Mouse (Mus musculus) left cerebral cortex, adult 9 months (tissue): Measurements from ENCODE around the gene Gm49405.

Source experiments
- DNase-seq, 2 experiments: peaks; one replicate each; pipeline ENCODE4 v3.0.0; 2022; ENCODE audit warnings: low spot score in 2 of 2

Gm49405 gene

DNA sequence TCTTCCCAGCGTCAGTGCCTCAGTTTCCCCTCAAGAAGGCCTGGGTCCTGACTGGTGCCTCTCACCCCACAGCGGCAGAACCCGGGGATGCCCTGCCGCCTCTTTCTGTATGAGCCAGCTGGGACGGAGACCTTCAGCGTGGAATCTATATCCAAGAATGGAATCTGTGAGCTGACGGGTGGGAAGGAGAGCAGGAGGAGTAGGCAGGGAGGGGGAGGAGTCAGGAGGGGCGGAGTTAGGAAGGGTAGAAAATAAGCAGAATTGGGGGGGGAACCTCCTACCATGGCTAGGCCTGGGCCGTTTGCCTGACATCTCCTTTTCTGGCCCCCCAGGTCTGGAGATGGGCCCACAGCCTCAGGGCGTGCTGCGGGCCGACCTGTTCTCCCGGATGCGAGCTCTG lies 12.4 kb upstream of the Gm49405 start:
- no peak for DNase-seq

DNA sequence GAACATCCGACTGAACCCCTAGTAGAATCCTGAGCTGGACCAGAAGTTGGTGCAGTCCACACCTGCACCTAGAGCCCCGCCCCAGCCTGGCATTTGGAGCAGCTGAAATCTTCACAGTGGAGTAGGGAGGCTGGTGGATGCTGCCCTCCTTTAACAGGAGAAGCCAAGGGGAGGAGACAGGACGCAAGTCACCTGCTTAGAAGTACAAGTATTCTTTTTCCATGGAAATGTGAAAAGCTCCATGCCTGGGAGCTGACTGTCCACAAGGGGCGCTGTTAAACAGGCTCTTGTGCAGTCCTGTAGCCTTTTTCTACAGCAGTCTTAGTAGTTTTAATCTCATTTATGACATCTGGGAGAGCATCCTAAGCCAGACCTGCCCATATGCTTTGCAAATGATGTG lies 11.7 kb upstream of the Gm49405 start:
- DNase-seq: no peak

DNA sequence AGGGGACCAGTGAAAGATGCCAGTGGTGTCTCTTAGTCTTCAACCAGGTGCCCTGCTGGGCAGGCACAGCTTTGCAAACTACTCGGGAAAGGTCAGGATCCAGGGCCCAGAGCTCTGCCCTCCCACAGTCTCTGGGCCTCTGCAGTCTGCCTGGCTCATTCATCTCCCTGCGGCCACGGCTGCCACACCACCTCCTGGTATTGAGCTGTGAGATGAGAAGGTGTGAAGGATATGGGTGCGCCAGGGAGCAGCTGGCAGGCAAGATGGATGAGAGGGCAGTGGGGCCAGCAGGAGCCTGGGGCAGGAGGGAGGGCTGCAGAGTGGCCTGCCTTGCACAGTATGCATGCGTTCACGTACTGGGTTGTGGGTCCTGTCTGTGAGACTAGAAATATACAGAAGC lies 9.6 kb upstream of the Gm49405 start:
- DNase-seq: no peak

DNA sequence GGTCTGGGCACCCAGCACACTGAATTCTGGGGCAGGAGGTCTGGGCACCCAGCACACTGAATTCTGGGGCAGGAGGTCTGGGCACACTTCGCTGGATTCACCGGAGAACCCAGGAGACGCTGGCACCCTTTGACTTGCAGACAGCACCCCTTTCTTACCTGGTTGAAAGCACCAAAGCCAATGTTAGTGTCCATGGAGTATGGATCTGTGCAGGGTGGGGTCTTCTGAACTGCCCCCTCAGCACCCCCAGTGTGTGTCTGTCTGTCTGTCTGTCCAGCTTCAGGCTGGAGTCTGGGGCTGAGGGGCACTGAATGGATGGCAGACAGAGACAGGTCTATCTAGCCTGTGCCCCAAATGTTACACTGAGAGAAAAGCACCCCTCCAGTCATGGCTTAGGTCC lies 8.9 kb upstream of the Gm49405 start:
- DNase-seq: no peak

DNA sequence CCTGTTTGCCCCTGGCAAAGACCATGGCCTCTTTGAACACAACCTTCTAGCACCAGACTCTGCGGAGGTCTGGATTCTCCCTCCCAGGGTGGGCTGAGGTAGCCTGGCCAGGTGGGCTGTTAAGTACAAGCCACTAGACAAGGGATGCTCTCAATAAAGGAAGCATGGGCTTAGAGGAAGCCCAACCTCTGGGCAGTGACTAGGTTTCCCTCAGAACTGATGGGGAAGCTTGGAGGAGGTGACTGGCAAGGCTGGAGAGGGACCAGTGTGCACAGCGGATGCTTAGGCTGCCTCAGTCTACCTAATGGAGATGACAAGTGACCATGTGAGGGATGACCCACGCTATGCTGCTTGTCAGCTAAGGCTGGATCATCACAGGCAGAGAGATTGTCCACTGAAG lies 8.5 kb upstream of the Gm49405 start:
- no peak for DNase-seq

DNA sequence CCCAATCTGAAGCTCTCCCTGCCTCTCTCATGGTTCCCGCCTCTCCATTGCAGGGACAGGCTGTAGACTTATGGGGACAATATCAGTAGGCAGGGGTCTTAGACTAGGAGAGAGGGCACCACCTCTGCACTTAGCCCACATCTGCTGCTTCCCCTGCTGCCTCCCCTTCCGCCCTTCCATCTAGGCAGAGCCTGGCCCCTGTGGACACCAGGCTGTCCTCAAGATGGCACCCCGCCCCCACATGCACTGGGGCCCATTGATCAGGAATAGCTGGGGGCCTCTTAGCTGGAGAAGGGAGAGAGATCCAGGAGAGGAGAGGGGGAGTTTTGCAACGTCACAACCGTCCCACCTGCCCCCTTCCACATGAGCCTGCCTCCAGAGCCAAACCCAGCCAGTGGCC lies 8.0 kb upstream of the Gm49405 start, which contains the start of gene Tbx10:
TSS of gene Tbx10 (plus strand) at position 337 of the 400 bp plus-strand sequence.
- DNase-seq: no peak

DNA sequence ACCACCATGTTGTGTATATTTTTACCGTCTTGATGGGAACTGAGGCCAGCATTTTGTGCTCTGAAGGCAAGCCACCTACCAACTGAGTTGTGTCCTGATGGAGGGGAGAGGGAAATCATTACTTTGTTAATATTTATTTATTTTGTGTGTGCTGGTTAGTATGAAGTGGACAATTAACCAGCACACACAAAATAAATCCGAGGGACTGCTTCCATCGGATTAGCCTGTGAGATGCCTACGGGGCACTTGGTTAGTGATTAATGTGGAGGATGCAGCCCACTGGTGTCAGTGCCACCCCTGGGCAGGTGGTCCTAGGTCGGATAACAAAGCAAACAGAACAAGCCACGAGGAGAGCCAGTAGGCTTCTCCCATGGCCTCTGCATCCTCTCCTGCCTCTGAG lies 5.5 kb upstream of the Gm49405 start:
- DNase-seq: no peak

DNA sequence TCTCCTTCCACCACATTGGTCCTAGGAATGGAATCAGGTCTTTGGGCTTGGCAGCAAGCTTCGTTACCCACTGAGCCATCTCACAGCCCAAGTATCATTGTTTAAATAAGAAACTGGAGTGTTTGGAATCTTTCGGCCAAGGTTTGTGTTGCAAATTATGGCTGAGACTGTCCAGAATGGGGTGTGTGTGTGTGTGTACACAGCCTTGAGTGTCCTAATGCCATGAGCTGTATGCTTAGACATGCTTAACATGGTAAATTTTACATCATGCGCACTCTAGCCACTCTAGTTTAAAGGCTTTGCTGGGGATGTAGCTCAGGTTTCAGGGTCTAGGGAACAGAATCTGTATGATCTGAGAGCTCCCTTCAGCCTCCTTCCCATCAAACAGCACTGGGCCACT lies 4.9 kb upstream of the Gm49405 start:
- no peak for DNase-seq

DNA sequence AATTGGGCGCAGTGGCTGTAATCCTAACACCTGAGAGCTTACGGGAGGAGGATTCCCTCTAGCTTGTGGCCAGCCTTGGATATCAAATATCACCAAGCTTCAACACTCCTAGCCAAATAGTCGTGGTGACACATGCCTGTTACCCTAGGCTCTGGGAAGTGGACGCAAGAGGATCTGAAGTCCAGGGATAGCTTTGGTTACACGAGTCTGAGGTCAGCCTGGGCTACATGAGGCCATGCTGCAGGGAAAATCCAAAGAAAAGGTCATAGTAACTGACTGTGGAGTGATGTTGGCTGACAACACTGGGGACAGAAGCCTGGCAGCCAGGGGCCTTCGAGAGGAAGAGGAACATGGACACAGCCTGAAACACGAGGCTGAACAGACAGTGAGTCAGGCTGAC lies 4.3 kb upstream of the Gm49405 start:
- no peak for DNase-seq

DNA sequence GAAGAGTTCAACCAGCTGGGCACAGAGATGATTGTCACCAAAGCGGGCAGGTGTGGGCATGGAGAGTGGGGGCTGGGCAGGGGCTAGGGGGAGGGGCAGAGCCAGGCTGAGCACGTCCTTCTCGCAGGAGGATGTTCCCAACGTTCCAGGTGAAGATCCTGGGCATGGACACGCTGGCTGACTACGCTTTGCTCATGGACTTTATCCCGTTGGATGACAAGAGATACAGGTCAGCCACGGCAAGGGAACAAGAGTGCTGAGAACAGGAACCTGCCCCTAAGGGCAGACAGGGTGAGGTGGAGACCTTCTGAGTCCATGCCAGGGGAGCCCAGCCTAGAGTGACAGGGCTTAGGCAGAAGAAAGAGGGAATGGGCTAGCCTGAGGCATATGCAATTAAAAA lies 3.7 kb upstream of the Gm49405 start:
- no peak for DNase-seq

DNA sequence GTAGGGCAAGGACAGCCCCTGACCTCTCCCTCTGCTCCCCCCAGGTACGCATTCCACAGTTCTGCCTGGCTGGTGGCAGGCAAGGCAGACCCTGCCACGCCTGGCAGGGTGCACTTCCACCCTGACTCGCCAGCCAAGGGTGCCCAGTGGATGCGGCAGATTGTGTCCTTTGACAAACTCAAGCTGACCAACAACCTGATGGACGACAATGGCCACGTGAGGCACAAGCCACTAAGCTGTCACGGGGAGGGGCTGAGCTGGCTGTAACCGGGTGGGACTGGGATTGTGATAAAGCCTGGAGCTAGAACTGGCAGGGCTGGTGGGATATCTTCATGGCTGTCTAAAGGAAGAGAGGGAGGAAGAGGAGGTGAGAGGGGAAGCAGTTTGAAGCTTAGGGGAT lies 3.2 kb upstream of the Gm49405 start:
- no peak for DNase-seq

DNA sequence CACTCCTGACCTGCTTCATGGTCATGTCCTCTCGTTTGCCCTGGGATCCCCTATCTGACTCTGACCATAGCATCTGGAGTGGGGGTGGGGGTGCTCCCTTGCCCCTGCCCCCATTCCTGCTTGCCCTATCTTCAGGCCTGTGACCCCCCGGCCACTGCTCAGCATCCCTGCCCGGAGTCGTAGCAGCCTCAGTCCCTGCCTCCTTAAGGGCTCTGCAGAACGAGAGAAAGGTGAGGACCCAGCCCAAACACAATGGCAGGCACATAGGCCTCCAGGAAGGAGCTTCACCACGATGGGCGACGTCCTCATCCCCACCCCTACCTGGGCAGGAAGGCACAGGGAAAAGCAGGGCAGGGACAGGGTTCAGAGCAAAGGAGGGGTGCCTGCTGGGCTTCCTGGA lies 2.1 kb upstream of the Gm49405 start:
- DNase-seq: no peak

DNA sequence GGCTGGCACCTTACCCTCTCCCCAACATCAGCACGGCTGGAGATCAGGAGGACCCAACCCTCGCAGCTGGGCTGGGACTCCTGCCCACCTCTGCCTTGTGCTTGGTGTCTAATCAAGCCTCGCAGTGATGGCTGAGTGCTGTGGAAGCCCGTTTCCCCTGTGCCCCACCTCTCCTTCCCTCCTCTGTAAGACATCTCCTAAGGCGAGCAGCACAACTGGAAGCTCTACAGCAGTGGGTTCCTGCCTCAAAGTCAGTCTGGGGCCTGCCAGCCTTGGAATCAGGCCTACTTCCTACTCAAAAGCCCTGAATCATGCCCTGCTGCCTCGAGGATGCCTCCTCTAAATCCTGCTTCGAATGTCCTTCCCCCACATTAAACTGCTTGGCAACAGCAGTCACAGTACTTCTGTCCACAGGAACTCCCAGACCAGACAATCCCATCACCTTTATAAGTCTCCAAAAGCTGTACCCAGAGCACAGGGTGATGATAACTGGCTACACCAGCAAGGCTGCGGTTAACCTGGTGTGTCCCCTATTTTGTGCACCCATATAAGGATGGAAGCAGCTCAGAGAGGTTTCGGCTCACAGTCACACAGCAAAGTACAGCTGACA lies 1.2 kb upstream of the Gm49405 start:
- no peak for DNase-seq

DNA sequence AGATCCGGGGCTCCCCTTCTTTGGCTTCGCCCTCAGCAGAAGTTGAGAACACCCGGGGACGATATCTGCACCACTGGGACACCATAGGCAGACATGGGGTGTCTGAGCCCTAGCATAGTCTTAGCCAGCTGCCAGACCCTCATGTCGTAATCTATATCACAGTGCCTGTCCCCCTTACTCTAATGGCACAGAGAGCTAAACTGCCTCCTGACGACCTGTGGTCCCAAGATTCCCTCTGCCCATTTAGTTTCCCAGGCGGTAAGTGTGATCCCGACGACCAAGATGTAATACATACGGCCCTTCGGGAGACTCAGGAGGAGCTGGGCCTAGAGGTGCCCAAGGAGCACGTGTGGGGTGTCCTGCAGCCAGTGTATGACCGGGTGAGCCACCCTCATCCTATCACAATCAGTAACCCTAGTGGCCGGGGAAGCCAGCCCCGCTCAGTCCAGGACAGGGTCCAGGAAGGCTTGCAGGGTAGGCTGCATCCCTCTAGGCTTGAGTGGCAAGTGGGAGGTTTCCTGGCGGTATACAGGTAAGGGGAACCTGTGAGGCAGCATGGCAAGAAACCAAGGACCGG lies 611 bp downstream of the Gm49405 start:
- DNase-seq: no peak

DNA sequence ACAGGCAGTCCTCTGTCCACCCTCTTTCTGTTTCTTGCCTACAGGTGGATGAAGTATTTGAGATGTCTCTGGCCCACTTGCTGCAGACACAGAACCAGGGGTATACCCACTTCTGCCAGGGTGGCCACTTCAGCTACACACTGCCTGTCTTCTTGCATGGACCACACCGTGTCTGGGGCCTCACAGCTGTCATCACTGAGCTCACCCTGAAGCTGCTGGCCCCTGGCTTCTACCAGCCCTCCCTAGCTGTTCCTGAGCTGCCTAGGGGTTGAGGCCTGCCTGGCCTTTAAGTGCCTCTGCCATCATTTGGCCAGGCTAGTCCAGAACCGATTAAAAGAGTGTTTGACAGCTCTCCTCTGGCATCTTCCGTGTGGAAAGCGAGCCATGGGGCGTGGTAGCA lies 1.3 kb downstream of the Gm49405 start:
- no peak for DNase-seq

DNA sequence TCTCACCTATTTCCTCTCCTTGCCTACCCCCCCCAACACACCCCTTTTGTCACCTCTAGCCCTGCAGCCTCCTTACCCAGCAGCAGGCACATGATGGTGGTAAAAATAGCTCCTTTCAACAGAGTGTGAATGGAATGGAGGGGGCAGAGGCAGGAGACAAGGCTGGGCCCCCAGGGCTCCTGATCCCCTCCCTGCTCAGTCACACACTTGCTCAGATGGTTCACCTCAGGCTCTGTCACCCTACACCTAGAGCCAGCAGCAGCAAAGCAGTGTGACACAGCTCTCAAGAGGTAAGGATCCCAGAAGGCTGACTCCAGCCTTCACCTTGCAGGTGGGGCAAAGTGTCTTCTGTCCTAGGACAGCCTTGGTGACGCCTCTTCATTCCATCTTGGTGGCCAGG lies 2.7 kb downstream of the Gm49405 start, which contains the start of gene Doc2g:
TSS of gene Doc2g (plus strand) at position 202 of the 400 bp plus-strand sequence.
- no peak for DNase-seq

DNA sequence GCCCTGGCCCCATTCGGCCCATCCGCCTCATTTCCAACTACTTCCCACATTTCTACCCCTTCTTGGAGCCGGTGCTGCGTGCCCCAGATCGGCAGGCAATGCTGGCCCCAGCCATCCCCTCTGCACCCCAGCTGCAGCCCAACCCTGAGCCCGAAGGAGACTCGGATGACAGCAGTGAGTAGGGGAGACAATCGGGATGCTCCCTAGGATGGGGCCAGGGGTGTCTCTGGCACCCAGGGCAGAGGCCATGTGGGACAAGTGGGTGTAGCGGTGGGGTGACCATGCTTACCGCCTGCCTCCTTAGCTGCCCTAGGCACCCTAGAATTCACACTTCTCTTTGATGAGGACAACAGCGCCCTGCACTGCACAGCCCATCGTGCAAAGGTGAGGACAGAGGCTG lies 3.2 kb downstream of the Gm49405 start:
- no peak for DNase-seq

DNA sequence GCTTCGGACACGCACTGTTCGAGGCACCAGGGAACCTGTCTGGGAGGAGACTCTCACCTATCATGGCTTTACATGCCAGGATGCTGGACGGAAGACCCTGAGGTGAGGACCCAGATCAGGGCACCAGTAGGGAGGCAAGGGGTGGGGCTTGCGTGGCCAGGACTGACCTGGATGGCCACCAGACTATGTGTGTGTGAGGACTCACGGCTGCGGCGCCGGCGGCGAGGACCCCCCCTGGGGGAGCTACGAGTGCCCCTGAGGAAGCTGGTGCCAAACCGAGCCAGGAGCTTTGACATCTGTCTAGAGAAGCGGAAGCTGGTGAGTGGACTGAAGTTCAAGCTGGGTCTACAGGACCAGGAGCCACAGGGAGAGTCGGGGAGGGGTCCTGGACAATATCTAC lies 3.9 kb downstream of the Gm49405 start:
- DNase-seq: no peak

DNA sequence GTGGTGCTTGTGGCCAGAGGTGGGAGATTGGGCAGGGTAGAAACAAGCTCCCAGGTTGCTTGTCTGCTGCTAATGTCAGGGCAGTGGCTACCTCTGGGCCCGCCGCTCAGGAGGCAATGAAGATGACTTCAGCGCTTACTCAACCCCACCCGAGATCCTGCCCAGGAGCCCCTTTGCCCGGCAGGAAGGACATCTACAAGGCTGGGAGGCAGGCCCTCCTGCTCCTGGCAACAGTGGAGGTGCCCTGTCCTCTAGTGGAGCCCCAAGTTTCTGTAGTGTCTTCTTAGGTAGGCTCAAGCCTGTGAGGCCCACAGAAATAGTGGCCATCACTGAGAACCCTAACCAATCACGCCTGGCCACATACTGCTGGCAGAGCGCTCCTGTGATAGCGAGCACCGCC lies 4.7 kb downstream of the Gm49405 start:
- no peak for DNase-seq

DNA sequence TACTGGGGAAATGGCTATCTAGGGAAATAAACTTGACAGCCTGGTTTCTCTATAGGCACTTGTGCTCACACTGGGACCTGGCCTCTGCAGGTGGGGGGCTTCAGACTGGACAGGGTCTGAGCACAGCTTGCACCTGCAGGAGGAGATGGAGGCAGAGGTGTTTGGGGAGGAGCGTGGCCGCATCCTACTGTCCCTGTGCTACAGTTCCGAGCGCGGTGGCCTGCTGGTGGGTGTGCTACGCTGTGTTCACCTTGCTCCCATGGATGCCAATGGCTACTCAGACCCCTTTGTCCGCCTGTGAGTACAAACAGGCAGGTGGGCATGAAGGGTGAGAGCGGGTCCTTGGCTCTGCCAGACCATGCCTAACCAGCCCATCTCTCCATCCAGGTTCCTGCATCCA lies 5.5 kb downstream of the Gm49405 start:
- no peak for DNase-seq

DNA sequence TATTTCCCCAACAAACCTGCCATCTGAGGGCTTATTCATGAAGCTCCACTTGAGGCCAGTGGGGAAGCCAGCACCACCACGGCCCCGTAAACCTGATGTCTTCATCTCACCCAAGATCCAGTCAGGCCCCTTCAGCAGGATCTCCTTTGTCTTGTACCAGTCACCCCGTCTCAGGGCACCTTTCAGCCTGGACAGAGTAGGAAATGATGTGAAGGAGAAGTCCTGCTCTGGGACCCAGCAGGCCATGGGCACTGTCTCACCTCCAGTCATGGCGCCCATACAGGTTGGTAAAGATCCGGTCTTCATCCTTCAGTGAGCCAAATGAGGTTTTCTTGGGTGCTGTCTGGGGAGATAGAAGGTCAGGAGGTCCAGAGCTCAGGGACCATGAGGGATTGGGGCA lies 10.7 kb downstream of the Gm49405 start:
- no peak for DNase-seq

DNA sequence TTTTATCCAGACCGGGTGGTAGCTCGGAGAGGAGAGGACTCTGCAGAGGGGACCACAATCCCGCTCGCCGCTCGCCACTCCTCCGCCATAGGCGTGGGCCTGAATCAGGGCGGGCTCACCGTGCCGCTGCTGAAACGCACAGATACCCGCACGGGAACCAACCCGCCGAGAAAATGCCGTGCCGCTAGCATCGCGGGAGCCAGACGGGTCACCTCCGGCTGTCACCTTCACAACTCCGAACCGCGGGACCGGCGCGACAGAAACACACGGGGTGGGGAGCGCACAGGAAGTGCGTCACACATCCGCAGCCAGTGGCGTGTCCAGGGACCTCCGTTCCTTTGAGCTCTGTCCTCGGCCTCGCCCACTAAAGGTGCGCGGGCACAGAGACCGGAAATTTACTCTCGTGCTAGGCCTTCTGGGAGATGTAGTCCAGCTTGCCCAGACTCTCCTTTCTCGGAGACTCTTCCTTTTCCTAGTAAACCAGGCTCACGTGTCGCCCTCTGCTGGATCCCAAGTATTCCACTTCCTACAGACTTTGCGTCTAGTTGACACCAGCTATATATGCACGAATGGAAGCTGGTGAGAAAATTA lies 12.1 kb downstream of the Gm49405 start, which contains the start of gene Ndufv1:
TSS of gene Ndufv1 (minus strand) at position 375 of the 591 bp plus-strand sequence.
- peak; percentile 98 to 99 for DNase-seq

DNA sequence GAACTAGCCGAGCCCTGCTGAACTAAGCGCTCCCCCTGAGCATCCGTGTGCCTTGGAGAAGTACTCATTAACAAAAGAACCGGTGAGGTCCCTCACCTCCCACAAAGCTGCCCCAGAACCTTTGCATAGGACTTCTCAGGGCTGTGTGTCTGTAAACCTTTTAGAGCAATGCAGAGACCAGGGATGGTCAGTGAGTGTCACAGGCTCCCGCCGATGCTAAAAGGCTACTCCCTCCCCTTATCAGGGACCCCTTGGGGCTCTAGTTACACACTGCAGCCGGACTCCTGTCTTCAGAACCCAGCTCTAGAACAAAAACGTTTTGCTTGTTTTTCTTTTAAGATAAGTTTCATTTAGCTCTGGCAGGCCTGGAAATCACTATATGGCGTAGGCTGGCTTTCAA lies 12.6 kb downstream of the Gm49405 start:
- no peak for DNase-seq

DNA sequence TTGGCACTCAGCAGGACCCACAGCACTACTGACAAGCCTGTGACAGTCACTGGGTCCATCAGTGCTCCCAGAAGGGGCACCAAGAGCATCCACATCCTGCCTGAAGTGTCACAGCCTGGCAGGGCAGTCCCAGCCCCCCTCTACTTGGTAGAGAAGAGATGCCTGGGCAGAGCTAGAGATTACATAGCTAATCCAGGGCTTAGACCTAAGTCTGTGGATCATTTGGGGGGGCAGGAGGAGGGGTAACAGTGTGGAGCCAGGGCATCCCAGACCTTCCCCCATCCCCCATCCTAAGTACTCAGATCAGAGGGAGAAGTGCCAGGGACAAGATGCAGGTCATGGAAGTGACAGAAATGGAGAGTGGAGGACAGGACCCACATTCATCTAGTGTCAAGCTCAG lies 14.4 kb downstream of the Gm49405 start:
- no peak for DNase-seq
